Mouse (Mus musculus) embryonic facial prominence, embryonic 14.5 days (tissue): ENCODE results near the gene H2-DMa. TPM values are rescaled to one million over a fixed set of nuclear protein-coding genes. Genes with fewer than 3 reads are reported as not detected.

Experiments
- ATAC-seq: fragments of 200-750 bp; cut with Nextera tagmentation; 2 replicates; pipeline ENCODE4 v1.8.0; 2017; ENCODE audit warnings: low read depth, moderate number of reproducible peaks, moderate TSS enrichment
- DNase-seq: peaks from one replicate; pipeline ENCODE4 v3.0.0-alpha.2; 2015; ENCODE audit warnings: low spot score
- H3K27ac ChIP-seq: fragments of 300-500 bp; sonication (generic); replicated peaks from 2 replicates; pipeline ENCODE4 v1.5.1; 2014; ENCODE audit warnings: low read depth, mild to moderate bottlenecking, low read length, moderate library complexity
- H3K27me3 ChIP-seq: fragments of 300-500 bp; sonication (generic); replicated peaks from 2 replicates; pipeline ENCODE4 v1.6.1; 2014; ENCODE audit warnings: low read length; ENCODE audit not compliant: control insufficient read depth, insufficient read depth
- H3K36me3 ChIP-seq: fragments of 300-500 bp; sonication (generic); 2 replicates; pipeline ENCODE4 v1.6.1; 2014; ENCODE audit warnings: low read length, mixed read lengths; ENCODE audit not compliant: control insufficient read depth, insufficient read depth
- H3K4me1 ChIP-seq: fragments of 300-500 bp; sonication (generic); 2 replicates; pipeline ENCODE4 v1.6.1; 2014; ENCODE audit warnings: antibody characterized with exemption, low read length; ENCODE audit not compliant: control insufficient read depth, insufficient read depth
- H3K4me2 ChIP-seq: fragments of 300-500 bp; sonication (generic); 2 replicates; pipeline ENCODE4 v1.6.1; 2014; ENCODE audit warnings: low read depth, mild to moderate bottlenecking, low read length, moderate library complexity, mixed read lengths
- H3K4me3 ChIP-seq: fragments of 300-500 bp; sonication (generic); 2 replicates; pipeline ENCODE4 v1.5.1; 2014; ENCODE audit warnings: low read depth, mild to moderate bottlenecking, low read length
- H3K9ac ChIP-seq: fragments of 300-500 bp; sonication (generic); 2 replicates; pipeline ENCODE4 v1.6.1; 2014; ENCODE audit warnings: low read depth, mild to moderate bottlenecking, low read length, moderate library complexity, mixed read lengths
- H3K9me3 ChIP-seq: fragments of 300-500 bp; sonication (generic); 2 replicates; pipeline ENCODE4 v1.6.1; 2016; ENCODE audit warnings: low read length; ENCODE audit not compliant: control insufficient read depth
- WGBS: fragments of 180-500 bp; shearing (Covaris S2); extraction: QIAGEN DNeasy Blood & Tissue Kit; methylation state at CpG from one replicate; pipeline ENCODE4 v1.1.7; 2014; 5-methylcytosine and 5-hydroxymethylcytosine counted together
- polyA plus RNA-seq: library from polyadenylated mRNA; unstranded; fragments of >200 nt; fragmentation: Nextera tagmentation; extraction: Ambion mirVana; gene quantifications from 2 replicates; pipeline ENCODE4 v1.2.1, GENCODE M21; 2014

H2-DMa gene
- polyA plus RNA-seq, 1 experiment from 2014 or later = 14.9 TPM

- Histone ChIP-seq H3K36me3 (no peaks in the 10 kb centered on the region), H3K4me1 (no peaks in the 10 kb centered on the region), H3K27me3 (no peaks in the 10 kb centered on the region), H3K9me3 (no peaks in the 10 kb centered on the region), H3K27ac (no peak overlapping the region), H3K4me2 (no peak overlapping the region), H3K4me3 (no peak overlapping the region), H3K9ac (no peak overlapping the region)
- WGBS = 87% methylated on average over 11 of the region's 11 CpGs
- no peak for DNase-seq
- no peak for ATAC-seq
These were observed 31.2 kb upstream of the H2-DMa start for GRCm38 (mm10) chr17:34088124-34088523.

- DNase-seq (no peak), ATAC-seq (no peak)
- Histone ChIP-seq H3K27ac (no peak overlapping the region), H3K4me3 (no peak overlapping the region), H3K9ac (no peak overlapping the region), H3K4me1 (no peaks in the 10 kb centered on the region), H3K27me3 (no peaks in the 10 kb centered on the region), H3K36me3 (no peaks in the 10 kb centered on the region), H3K4me2 (no peak overlapping the region), H3K9me3 (no peaks in the 10 kb centered on the region)
- 42% methylated on average over 7 of the region's 7 CpGs for WGBS
These were observed 28.4 kb upstream of the H2-DMa start for GRCm38 (mm10) chr17:34090923-34091322.

GRCm38 (mm10) chr17:34092197-34092875 is 27.0 kb upstream of the H2-DMa start, which contains the start of gene H2-Oa:
TSS of gene H2-Oa (plus strand) at chr17:34092340.
- ATAC-seq (no peak), DNase-seq (no peak)
- H3K4me2 ChIP-seq = no peak within 1 kb of the TSS
- no peak within 1 kb of the TSS for H3K9ac ChIP-seq
- H3K27me3 ChIP-seq = no peaks in the 10 kb centered on the region
- no peaks in the 10 kb centered on the region for H3K9me3 ChIP-seq
- H3K4me1 ChIP-seq = no peaks in the 10 kb centered on the region
- WGBS = 40% methylated on average over 11 of the region's 11 CpGs
- H3K36me3 ChIP-seq = no peaks in the 10 kb centered on the region
- H3K27ac ChIP-seq = no peak within 1 kb of the TSS
- H3K4me3 ChIP-seq = no peak within 1 kb of the TSS

GRCm38 (mm10) chr17:34093199-34093874 is 26.0 kb upstream of the H2-DMa start:
- H3K4me1 ChIP-seq = no peaks in the 10 kb centered on the region
- no peaks in the 10 kb centered on the region for H3K36me3 ChIP-seq
- DNase-seq (peak; percentile 68), ATAC-seq (peak; percentile 81)
- 34% methylated on average over 7 of the region's 7 CpGs for WGBS
- no peaks in the 10 kb centered on the region for H3K27me3 ChIP-seq
- no peak overlapping the region for H3K9ac ChIP-seq
- H3K27ac ChIP-seq = no peak overlapping the region
- no peak overlapping the region for H3K4me3 ChIP-seq
- no peaks in the 10 kb centered on the region for H3K9me3 ChIP-seq
- no peak overlapping the region for H3K4me2 ChIP-seq

GRCm38 (mm10) chr17:34094283-34095035 is 24.9 kb upstream of the H2-DMa start:
- H3K4me1 ChIP-seq = no peaks in the 10 kb centered on the region
- DNase-seq = no peak
- H3K27me3 ChIP-seq = no peaks in the 10 kb centered on the region
- no peaks in the 10 kb centered on the region for H3K9me3 ChIP-seq
- H3K36me3 ChIP-seq = no peaks in the 10 kb centered on the region
- 88% methylated on average over 26 of the region's 27 CpGs for WGBS
- H3K4me2 ChIP-seq = no peak overlapping the region
- ATAC-seq = no peak
- H3K4me3 ChIP-seq = no peak overlapping the region
- H3K27ac ChIP-seq = no peak overlapping the region
- H3K9ac ChIP-seq = no peak overlapping the region

- Histone ChIP-seq H3K36me3 (no peaks in the 10 kb centered on the region), H3K27ac (no peak overlapping the region), H3K9me3 (no peaks in the 10 kb centered on the region), H3K27me3 (no peaks in the 10 kb centered on the region), H3K4me3 (no peak overlapping the region), H3K9ac (no peak overlapping the region), H3K4me2 (no peak overlapping the region), H3K4me1 (no peaks in the 10 kb centered on the region)
- WGBS = 71% methylated on average over 3 of the region's 3 CpGs
- DNase-seq (no peak), ATAC-seq (no peak)
These were observed 22.8 kb upstream of the H2-DMa start for GRCm38 (mm10) chr17:34096497-34097010.

- ATAC-seq (no peak), DNase-seq (no peak)
- Histone ChIP-seq H3K4me3 (no peak overlapping the region), H3K27me3 (no peaks in the 10 kb centered on the region), H3K9ac (no peak overlapping the region), H3K4me2 (no peak overlapping the region), H3K9me3 (no peaks in the 10 kb centered on the region), H3K4me1 (no peaks in the 10 kb centered on the region), H3K36me3 (no peaks in the 10 kb centered on the region), H3K27ac (no peak overlapping the region)
- 61% methylated on average over 5 of the region's 5 CpGs for WGBS
These were observed 22.1 kb upstream of the H2-DMa start for GRCm38 (mm10) chr17:34097272-34097671.

- Histone ChIP-seq H3K9me3 (no peaks in the 10 kb centered on the region), H3K4me3 (no peak overlapping the region), H3K27me3 (no peaks in the 10 kb centered on the region), H3K4me2 (no peak overlapping the region), H3K4me1 (no peaks in the 10 kb centered on the region), H3K36me3 (no peaks in the 10 kb centered on the region), H3K9ac (no peak overlapping the region), H3K27ac (no peak overlapping the region)
- WGBS = 49% methylated on average over 10 of the region's 10 CpGs
- DNase-seq (no peak), ATAC-seq (peak; percentile 41; the same call in 1 of the 2 replicates)
These were observed 20.4 kb upstream of the H2-DMa start for GRCm38 (mm10) chr17:34098709-34099479.
